In genomic region chr16:19146290-19146983, GRCm38 (mm10) we compare ENCODE assay signal across 12 mouse cellular contexts.
A peak's percentile ranks its signal among the peaks of the same experiment; 100 is the strongest.
DNase-seq lines count a peak whose midpoint lies in the region; ATAC-seq and TF ChIP-seq lines count a peak whose summit lies in the region.
"Had no signal": no experiment of that assay in that cellular context is flagged by ENCODE, and none has a peak within 500 bp of the region (broad histone marks: within the 10 kb centered on the region; RNA-seq: fewer than 3 reads in every experiment).

No protein-coding gene starts in this region.

- ATAC-seq in midbrain, postnatal 0 days (ENCODE audit: low FRiP score), result no peak
- ATAC-seq in midbrain, embryonic 13.5 days, result no peak
- no peak for ATAC-seq in activated CD4-positive, CD25-positive, alpha-beta regulatory T cell, adult 4 months

- peak; percentile 18; the same call in 1 of the 2 replicates for TF ChIP-seq CTCF in midbrain, postnatal 0 days (IDR thresholded peaks at IDR 0.05)

- no peak overlapping the region for H3K9ac ChIP-seq in midbrain, postnatal 0 days (replicated peaks; ENCODE audit: low read length, poor library complexity, severe bottlenecking)
- no peak overlapping the region for H3K9ac ChIP-seq in midbrain, embryonic 13.5 days (replicated peaks)
- H3K9ac ChIP-seq: hindbrain, embryonic 12.5 days; neural tube, embryonic 13.5 days had no signal

- no peaks in the 10 kb centered on the region for H3K36me3 ChIP-seq in midbrain, postnatal 0 days (ENCODE audit: insufficient read depth, low read length)
- H3K36me3 ChIP-seq in midbrain, embryonic 13.5 days, result no peaks in the 10 kb centered on the region
- no peaks in the 10 kb centered on the region for H3K36me3 ChIP-seq in splenic B cell, adult 2 months (ENCODE audit: control insufficient read depth, insufficient read depth, low read length, poor library complexity, severe bottlenecking)
- H3K36me3 ChIP-seq: hindbrain, embryonic 12.5 days; neural tube, embryonic 13.5 days had no signal

- no peak overlapping the region for H3K27ac ChIP-seq in midbrain, postnatal 0 days (ENCODE audit: low read depth, low read length)
- no peak overlapping the region for H3K27ac ChIP-seq in midbrain, embryonic 13.5 days
- H3K27ac ChIP-seq: hindbrain, embryonic 12.5 days; macrophage; neural tube, embryonic 13.5 days had no signal

- no peaks in the 10 kb centered on the region for H3K4me1 ChIP-seq in midbrain, postnatal 0 days (ENCODE audit: insufficient read depth, low read length)
- no peaks in the 10 kb centered on the region for H3K4me1 ChIP-seq in midbrain, embryonic 13.5 days (replicated peaks)
- H3K4me1 ChIP-seq: hindbrain, embryonic 12.5 days; neural tube, embryonic 13.5 days had no signal

- WGBS in midbrain, postnatal 0 days, result 75% methylated on average over 2 of the region's 2 CpGs
- 71% methylated on average over 2 of the region's 2 CpGs for WGBS in midbrain, embryonic 13.5 days

- DNase-seq in embryo, embryonic 10 days (ENCODE audit: low spot score), result peak; percentile 5
- DNase-seq in embryo, embryonic 9.5 days (ENCODE audit: extremely low spot score), result no peak
- DNase-seq in midbrain, postnatal 0 days (ENCODE audit: low spot score), result peak; percentile 9
- DNase-seq in c-Kit-positive CD71-negative TER-119-negative erythroid progenitor cells, embryonic 14.5 days (ENCODE audit: low read depth), result peak; percentile 3
- DNase-seq in splenic B cell, adult 2 months (ENCODE audit: low read depth, low spot score), result peak; percentile 88
- DNase-seq in ovary, adult 18-20 months (ENCODE audit: low spot score), result no peak
- DNase-seq: gastrocnemius, postnatal 25 days had no signal

- no peaks in the 10 kb centered on the region for H3K27me3 ChIP-seq in midbrain, postnatal 0 days (ENCODE audit: insufficient read depth, low read length)
- no peaks in the 10 kb centered on the region for H3K27me3 ChIP-seq in midbrain, embryonic 13.5 days
- no peaks in the 10 kb centered on the region for H3K27me3 ChIP-seq in splenic B cell, adult 2 months (ENCODE audit: control insufficient read depth, insufficient read depth, low read length, poor library complexity, severe bottlenecking)
- H3K27me3 ChIP-seq: hindbrain, embryonic 12.5 days; neural tube, embryonic 13.5 days had no signal

- H3K4me2 ChIP-seq in midbrain, postnatal 0 days (ENCODE audit: low read depth, low read length, poor library complexity, severe bottlenecking), result no peak overlapping the region
- H3K4me2 ChIP-seq in midbrain, embryonic 13.5 days (replicated peaks), result no peak overlapping the region
- H3K4me2 ChIP-seq: hindbrain, embryonic 12.5 days; neural tube, embryonic 13.5 days had no signal

- no peaks in the 10 kb centered on the region for H3K9me3 ChIP-seq in midbrain, postnatal 0 days (ENCODE audit: low read length)
- no peaks in the 10 kb centered on the region for H3K9me3 ChIP-seq in midbrain, embryonic 13.5 days
- H3K9me3 ChIP-seq: hindbrain, embryonic 12.5 days; neural tube, embryonic 13.5 days had no signal

- H3K4me3 ChIP-seq in midbrain, postnatal 0 days (ENCODE audit: low read depth, low read length), result no peak overlapping the region
- H3K4me3 ChIP-seq in midbrain, embryonic 13.5 days (replicated peaks), result no peak overlapping the region
- H3K4me3 ChIP-seq: hindbrain, embryonic 12.5 days; neural tube, embryonic 13.5 days had no signal

Comparison
In these comparisons a context has a peak if more than half of its experiments do, and no peak if none do; other contexts are left out.
1. DNase-seq: peak in embryo, embryonic 10 days (single experiment), midbrain, postnatal 0 days (single experiment), c-Kit-positive CD71-negative TER-119-negative erythroid progenitor cells, embryonic 14.5 days (single experiment) and splenic B cell, adult 2 months (single experiment); none in embryo, embryonic 9.5 days (single experiment) and ovary, adult 18-20 months (single experiment).